Mouse (Mus musculus) forebrain, embryonic 10.5 days (tissue): ENCODE measurements around the gene Gm9508. TPM values are rescaled to one million over a fixed set of nuclear protein-coding genes. Genes with fewer than 3 reads are reported as not detected.

ENCODE experiments used
- DNase-seq: peaks from one replicate; pipeline ENCODE4 v3.0.0-alpha.2; 2017; ENCODE audit warnings: low spot score; ENCODE audit errors: extremely low spot score
- H3K27ac ChIP-seq: fragments of 300-500 bp; sonication (generic); 2 replicates; pipeline ENCODE4 v1.5.1; 2016; ENCODE audit warnings: mild to moderate bottlenecking
- H3K27me3 ChIP-seq: fragments of 300-500 bp; sonication (generic); 2 replicates; pipeline ENCODE4 v1.6.1; 2016; ENCODE audit warnings: mild to moderate bottlenecking; ENCODE audit not compliant: poor library complexity, severe bottlenecking
- H3K36me3 ChIP-seq: fragments of 300-500 bp; sonication (generic); replicated peaks from 2 replicates; pipeline ENCODE4 v1.6.1; 2016; ENCODE audit warnings: mild to moderate bottlenecking, moderate library complexity
- H3K4me1 ChIP-seq: fragments of 300-500 bp; sonication (generic); 2 replicates; pipeline ENCODE4 v1.6.1; 2016
- H3K4me3 ChIP-seq: fragments of 300-500 bp; sonication (generic); 2 replicates; pipeline ENCODE4 v1.5.1; 2016; ENCODE audit warnings: mild to moderate bottlenecking, moderate library complexity
- H3K9me3 ChIP-seq: fragments of 300-500 bp; sonication (generic); 2 replicates; pipeline ENCODE4 v1.6.1; 2016; ENCODE audit warnings: mild to moderate bottlenecking, moderate library complexity
- WGBS: fragments of 180-500 bp; shearing (Covaris S2); methylation state at CpG from one replicate; pipeline ENCODE4 v1.1.7; 2016; 5-methylcytosine and 5-hydroxymethylcytosine counted together
- polyA plus RNA-seq: library from polyadenylated mRNA; unstranded; fragments of >200 nt; fragmentation: Nextera tagmentation; extraction: Ambion mirVana; gene quantifications from 2 replicates; pipeline ENCODE4 v1.2.1, GENCODE M21; 2016

Gene Gm9508
- polyA plus RNA-seq, 1 experiment from 2014 or later, result not detected

GRCm38 (mm10) chr10:77663949-77664665 lies 32.9 kb downstream of the Gm9508 start:
- Histone ChIP-seq H3K36me3 (no peaks in the 10 kb centered on the region), H3K4me1 (no peaks in the 10 kb centered on the region), H3K27me3 (peaks cover 5% of the 10 kb centered on the region; the same call in 1 of the 2 replicates), H3K9me3 (peaks cover 10% of the 10 kb centered on the region; the same call in 1 of the 2 replicates), H3K4me3 (no peak overlapping the region), H3K27ac (no peak overlapping the region)
- 65% methylated on average over 43 of the region's 43 CpGs for WGBS
- no peak for DNase-seq

- no peak for DNase-seq
- H3K36me3 ChIP-seq, result no peaks in the 10 kb centered on the region
- no peak overlapping the region for H3K27ac ChIP-seq
- no peaks in the 10 kb centered on the region; the same call in 1 of the 2 replicates for H3K27me3 ChIP-seq
- no peak overlapping the region for H3K4me3 ChIP-seq
- peaks cover 10% of the 10 kb centered on the region; the same call in 1 of the 2 replicates for H3K9me3 ChIP-seq
- H3K4me1 ChIP-seq, result no peaks in the 10 kb centered on the region
- WGBS, result 85% methylated on average over 15 of the region's 15 CpGs
Observed at GRCm38 (mm10) chr10:77658286-77658994, 38.6 kb downstream of the Gm9508 start.

- Histone ChIP-seq H3K4me1 (peaks cover 5% of the 10 kb centered on the region; the same call in 1 of the 2 replicates), H3K36me3 (no peaks in the 10 kb centered on the region), H3K27ac (no peak overlapping the region), H3K27me3 (no peaks in the 10 kb centered on the region), H3K9me3 (no peaks in the 10 kb centered on the region), H3K4me3 (no peak overlapping the region)
- no peak for DNase-seq
- 91% methylated on average over 9 of the region's 9 CpGs for WGBS
Observed at GRCm38 (mm10) chr10:77652046-77652445, 45.0 kb downstream of the Gm9508 start.

- Histone ChIP-seq H3K36me3 (peaks cover 41% of the 10 kb centered on the region), H3K4me1 (peaks cover 5% of the 10 kb centered on the region; the same call in 1 of the 2 replicates), H3K27me3 (no peaks in the 10 kb centered on the region), H3K27ac (no peak overlapping the region), H3K4me3 (no peak overlapping the region), H3K9me3 (no peaks in the 10 kb centered on the region)
- 82% methylated on average over 8 of the region's 8 CpGs for WGBS
- no peak for DNase-seq
Observed at GRCm38 (mm10) chr10:77647901-77648300, 49.1 kb downstream of the Gm9508 start.

GRCm38 (mm10) chr10:77647461-77647860 lies 49.6 kb downstream of the Gm9508 start:
- Histone ChIP-seq H3K27ac (no peak overlapping the region), H3K9me3 (no peaks in the 10 kb centered on the region), H3K27me3 (no peaks in the 10 kb centered on the region), H3K4me1 (peaks cover 5% of the 10 kb centered on the region; the same call in 1 of the 2 replicates), H3K4me3 (no peak overlapping the region), H3K36me3 (peaks cover 45% of the 10 kb centered on the region)
- no peak for DNase-seq
- WGBS, result 67% methylated on average over 1 of the region's 1 CpGs

Other genes with a start within 250 kb of the Gm9508 start
- 41.2 and 43.2 TPM in 2 replicates for gene Fam207a, start 181.4 kb downstream of the Gm9508 start, polyA plus RNA-seq
- 0.44 and 0.76 TPM in 2 replicates for gene Itgb2, start 167.0 kb downstream of the Gm9508 start, polyA plus RNA-seq
- gene Pttg1ip, start 115.5 kb downstream of the Gm9508 start, polyA plus RNA-seq, result 62.0 and 64.5 TPM in 2 replicates
- gene Sumo3, start 91.1 kb downstream of the Gm9508 start, polyA plus RNA-seq, result 439 and 448 TPM in 2 replicates
- gene Gm49325, start 91.0 kb downstream of the Gm9508 start, polyA plus RNA-seq, result 3.1 and 3.4 TPM in 2 replicates
- 102 and 104 TPM in 2 replicates for gene Ube2g2, start 75.0 kb downstream of the Gm9508 start, polyA plus RNA-seq
- 1.1 and 1.4 TPM in 2 replicates for gene Tspear, start 10.7 kb downstream of the Gm9508 start, polyA plus RNA-seq
- gene Gm19402, start 6.5 kb downstream of the Gm9508 start, polyA plus RNA-seq, result not detected in 2 replicates
- gene Gm10272, start 9.4 kb upstream of the Gm9508 start, polyA plus RNA-seq, result not detected in 2 replicates
- gene Gm10024, start 14.2 kb upstream of the Gm9508 start, polyA plus RNA-seq, result not detected in 2 replicates
- not detected in 2 replicates for gene Gm10142, start 18.6 kb upstream of the Gm9508 start, polyA plus RNA-seq
- not detected in 2 replicates for gene Krtap12-1, start 23.4 kb upstream of the Gm9508 start, polyA plus RNA-seq
- gene Gm10100, start 29.3 kb upstream of the Gm9508 start, polyA plus RNA-seq, result not detected in 2 replicates
- not detected in 2 replicates for gene Gm18596, start 45.4 kb upstream of the Gm9508 start, polyA plus RNA-seq
- gene Gm9736, start 54.1 kb upstream of the Gm9508 start, polyA plus RNA-seq, result not detected in 2 replicates
- gene Gm3233, start 62.4 kb upstream of the Gm9508 start, polyA plus RNA-seq, result not detected in 2 replicates
- gene Gm3238, start 74.1 kb upstream of the Gm9508 start, polyA plus RNA-seq, result not detected in 2 replicates
- gene Gm7138, start 79.7 kb upstream of the Gm9508 start, polyA plus RNA-seq, result not detected in 2 replicates
- gene Gm3250, start 85.3 kb upstream of the Gm9508 start, polyA plus RNA-seq, result not detected in 2 replicates
- not detected in 2 replicates for gene Gm7137, start 91.0 kb upstream of the Gm9508 start, polyA plus RNA-seq
- gene Gm9639, start 97.8 kb upstream of the Gm9508 start, polyA plus RNA-seq, result not detected in 2 replicates
- gene Gm19668, start 101.9 kb upstream of the Gm9508 start, polyA plus RNA-seq, result not detected in 2 replicates
- gene Gm9507, start 114.6 kb upstream of the Gm9508 start, polyA plus RNA-seq, result not detected in 2 replicates
- gene Gm2696, start 117.4 kb upstream of the Gm9508 start, polyA plus RNA-seq, result not detected in 2 replicates
- not detected in 2 replicates for gene Krtap10-4, start 129.9 kb upstream of the Gm9508 start, polyA plus RNA-seq
- not detected in 2 replicates for gene Krtap10-10, start 138.7 kb upstream of the Gm9508 start, polyA plus RNA-seq
- not detected in 2 replicates for gene Gm36176, start 149.6 kb upstream of the Gm9508 start, polyA plus RNA-seq
- not detected in 2 replicates for gene Gm10318, start 155.6 kb upstream of the Gm9508 start, polyA plus RNA-seq
- not detected in 2 replicates for gene Gm3285, start 164.7 kb upstream of the Gm9508 start, polyA plus RNA-seq
- gene Lrrc3, start 205.3 kb upstream of the Gm9508 start, polyA plus RNA-seq, result 2.4 and 2.5 TPM in 2 replicates